Mouse (Mus musculus) MEL (cell line): ENCODE data around the gene Gm20388. TPM values are rescaled to one million over a fixed set of nuclear protein-coding genes. Genes with fewer than 3 reads are reported as not detected.

Experiments used
- DNase-seq: peaks from one replicate; pipeline ENCODE4 v3.0.0; 2011; ENCODE audit warnings: low read depth, low spot score
- H3K27ac ChIP-seq: 2 replicates; pipeline ENCODE4 v1.5.1; 2012; ENCODE audit warnings: low read depth, mild to moderate bottlenecking, control low read depth, low read length, moderate library complexity; ENCODE audit not compliant: control insufficient read depth
- H3K27me3 ChIP-seq, 2 experiments: fragments of 150-350 bp in 1 of 2; sonication (generic) in 1 of 2; 2 replicates each; pipeline ENCODE4 v1.6.1; 2012; ENCODE audit warnings: low read length in 2 of 2, mild to moderate bottlenecking in 2 of 2, improper control_type of control experiment in 1 of 2, moderate library complexity in 1 of 2; ENCODE audit not compliant: insufficient read depth in 2 of 2, control insufficient read depth in 1 of 2
- H3K36me3 ChIP-seq, 2 experiments: 2 replicates each; pipeline ENCODE4 v1.6.1; 2012 to 2014; ENCODE audit warnings: low read length in 2 of 2, improper control_type of control experiment in 1 of 2, inconsistent platforms in 1 of 2, mild to moderate bottlenecking in 1 of 2; ENCODE audit not compliant: insufficient read depth in 2 of 2, control insufficient read depth in 1 of 2
- H3K4me1 ChIP-seq, 2 experiments: fragments of 150-350 bp in 1 of 2; sonication (generic) in 1 of 2; 2 replicates each; pipeline ENCODE4 v1.6.1; 2012; ENCODE audit warnings: low read length in 2 of 2, improper control_type of control experiment in 1 of 2, mild to moderate bottlenecking in 1 of 2; ENCODE audit not compliant: insufficient read depth in 2 of 2, control insufficient read depth in 1 of 2
- H3K4me3 ChIP-seq, 2 experiments: fragments of 150-350 bp in 1 of 2; sonication (generic) in 1 of 2; 2 replicates each; pipeline ENCODE4 v1.5.1; 2012; ENCODE audit warnings: low read depth in 2 of 2, low read length in 2 of 2, mild to moderate bottlenecking in 2 of 2, moderate library complexity in 2 of 2, control low read depth in 1 of 2, improper control_type of control experiment in 1 of 2; ENCODE audit not compliant: control insufficient read depth in 1 of 2, insufficient read depth in 1 of 2
- H3K79me2 ChIP-seq: 2 replicates; pipeline ENCODE4 v1.6.1; 2012; ENCODE audit warnings: mild to moderate bottlenecking, low read length, moderate library complexity; ENCODE audit not compliant: control insufficient read depth, poor library complexity, insufficient read depth
- H3K9ac ChIP-seq: 2 replicates; pipeline ENCODE4 v1.6.1; 2012; ENCODE audit warnings: low read depth, mild to moderate bottlenecking, control low read depth, low read length, moderate library complexity; ENCODE audit not compliant: control insufficient read depth, poor library complexity, severe bottlenecking
- H3K9me3 ChIP-seq: fragments of 150-350 bp; sonication (generic); replicated peaks from 2 replicates; pipeline ENCODE4 v1.6.1; 2012; ENCODE audit warnings: mild to moderate bottlenecking, low read length, improper control_type of control experiment, moderate library complexity; ENCODE audit not compliant: insufficient read depth
- CHD1 ChIP-seq: IDR thresholded peaks from 2 replicates; pipeline ENCODE4 v1.6.1; 2012; ENCODE audit warnings: low read depth, mild to moderate bottlenecking, inconsistent platforms, low read length, improper control_type of control experiment
- CTCF ChIP-seq, 3 experiments: IDR thresholded peaks in 2 of 3; conservative IDR thresholded peaks in 1 of 3; 2 replicates each; pipeline ENCODE4 v1.5.1; 2011 to 2012; ENCODE audit warnings: low read length in 3 of 3, low read depth in 2 of 3, mild to moderate bottlenecking in 2 of 3, improper control_type of control experiment in 1 of 3, inconsistent platforms in 1 of 3, mixed read lengths in 1 of 3, moderate library complexity in 1 of 3; ENCODE audit not compliant: control insufficient read depth in 1 of 3, insufficient read depth in 1 of 3, poor library complexity in 1 of 3, severe bottlenecking in 1 of 3
- EP300 ChIP-seq, 2 experiments: IDR thresholded peaks; 2 replicates each; pipeline ENCODE4 v1.6.1; 2011; ENCODE audit warnings: improper control_type of control experiment in 2 of 2, low read length in 2 of 2, low read depth in 1 of 2, mild to moderate bottlenecking in 1 of 2
- JUND ChIP-seq: IDR thresholded peaks from 2 replicates; pipeline ENCODE4 v1.6.1; 2011; ENCODE audit warnings: low read depth, mild to moderate bottlenecking, improper control_type of control experiment, low read length
- MAX ChIP-seq: IDR thresholded peaks from 2 replicates; pipeline ENCODE4 v1.6.1; 2011; ENCODE audit warnings: low read length, improper control_type of control experiment
- MAZ ChIP-seq: IDR thresholded peaks from 2 replicates; pipeline ENCODE4 v1.6.1; 2012; ENCODE audit warnings: low read depth, mild to moderate bottlenecking, inconsistent platforms, low read length, improper control_type of control experiment
- MEF2A ChIP-seq: IDR thresholded peaks from 2 replicates; pipeline ENCODE4 v1.6.1; 2014; ENCODE audit warnings: low read depth, mild to moderate bottlenecking, inconsistent platforms, low read length, improper control_type of control experiment; ENCODE audit not compliant: poor library complexity, insufficient replicate concordance, severe bottlenecking; ENCODE audit errors: extremely low read depth
- MXI1 ChIP-seq: IDR thresholded peaks from 2 replicates; pipeline ENCODE4 v1.6.1; 2011; ENCODE audit warnings: mild to moderate bottlenecking, low read depth, low read length, improper control_type of control experiment
- MYC ChIP-seq: IDR thresholded peaks from 2 replicates; pipeline ENCODE4 v1.6.1; 2011; ENCODE audit warnings: low read depth, mild to moderate bottlenecking, low read length, improper control_type of control experiment, moderate library complexity
- POLR2AphosphoS2 ChIP-seq: IDR thresholded peaks from 2 replicates; pipeline ENCODE4 v1.6.1; 2011; ENCODE audit warnings: low read length, improper control_type of control experiment
- SIN3A ChIP-seq: IDR thresholded peaks from 2 replicates; pipeline ENCODE4 v1.6.1; 2012; ENCODE audit warnings: low read length, improper control_type of control experiment, inconsistent platforms
- SMC3 ChIP-seq: IDR thresholded peaks from 2 replicates; pipeline ENCODE4 v1.6.1; 2011; ENCODE audit warnings: low read depth, low read length, improper control_type of control experiment
- TAL1 ChIP-seq: IDR thresholded peaks from 2 replicates; pipeline ENCODE4 v1.6.1; 2012; ENCODE audit warnings: mild to moderate bottlenecking, inconsistent platforms, low read length, moderate library complexity, mixed read lengths
- USF1 ChIP-seq: IDR thresholded peaks from 2 replicates; pipeline ENCODE4 v1.6.1; 2014; ENCODE audit warnings: low read depth, mild to moderate bottlenecking, inconsistent platforms, low read length, improper control_type of control experiment, moderate library complexity
- polyA plus RNA-seq, 2 experiments: library from polyadenylated mRNA; stranded (reverse) in 1 of 2; unstranded in 1 of 2; fragments of >175 nt in 1 of 2; fragments of >200 nt in 1 of 2; gene quantifications; 2 replicates each; pipeline versions ENCODE4 v1.2.1 to v1.2.4; 2012; ENCODE audit warnings: low replicate concordance in 2 of 2, low read depth in 1 of 2; ENCODE audit not compliant: insufficient read length in 2 of 2, insufficient read depth in 1 of 2, missing spikeins in 1 of 2
- total RNA-seq: library from RNA; depleted of rRNA; stranded (reverse); fragments of 300-350 nt; gene quantifications from 2 replicates; pipeline ENCODE4 v1.2.3, GENCODE M21; 2012

The Gm20388 gene
- total and polyA plus RNA-seq, 3 experiments, result 11.1 to 17.8 TPM; not detected in 1

DNA sequence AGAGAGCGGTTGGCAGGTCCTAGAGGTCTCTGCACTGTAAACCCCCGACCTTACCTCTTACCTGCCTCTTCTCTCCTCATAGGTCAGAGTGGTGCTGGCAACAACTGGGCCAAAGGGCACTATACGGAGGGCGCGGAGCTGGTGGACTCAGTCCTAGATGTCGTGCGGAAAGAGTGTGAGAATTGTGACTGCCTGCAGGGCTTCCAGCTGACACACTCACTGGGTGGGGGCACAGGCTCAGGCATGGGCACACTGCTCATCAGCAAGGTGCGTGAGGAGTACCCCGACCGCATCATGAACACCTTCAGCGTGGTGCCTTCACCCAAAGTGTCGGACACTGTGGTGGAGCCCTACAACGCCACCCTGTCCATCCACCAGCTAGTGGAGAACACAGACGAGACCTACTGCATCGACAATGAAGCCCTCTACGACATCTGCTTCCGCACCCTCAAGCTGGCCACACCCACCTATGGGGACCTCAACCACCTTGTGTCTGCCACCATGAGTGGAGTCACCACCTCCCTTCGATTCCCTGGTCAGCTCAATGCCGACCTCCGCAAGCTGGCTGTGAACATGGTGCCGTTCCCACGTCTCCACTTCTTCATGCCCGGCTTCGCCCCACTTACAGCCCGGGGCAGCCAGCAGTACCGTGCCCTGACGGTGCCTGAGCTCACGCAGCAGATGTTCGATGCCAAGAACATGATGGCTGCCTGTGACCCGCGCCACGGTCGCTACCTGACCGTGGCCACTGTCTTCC, 3510.1 kb downstream of the Gm20388 start:
- peaks cover 4 to 14% of the 10 kb centered on the region in 2 experiments for H3K4me1 ChIP-seq
- H3K9ac ChIP-seq, result no peak overlapping the region

DNA sequence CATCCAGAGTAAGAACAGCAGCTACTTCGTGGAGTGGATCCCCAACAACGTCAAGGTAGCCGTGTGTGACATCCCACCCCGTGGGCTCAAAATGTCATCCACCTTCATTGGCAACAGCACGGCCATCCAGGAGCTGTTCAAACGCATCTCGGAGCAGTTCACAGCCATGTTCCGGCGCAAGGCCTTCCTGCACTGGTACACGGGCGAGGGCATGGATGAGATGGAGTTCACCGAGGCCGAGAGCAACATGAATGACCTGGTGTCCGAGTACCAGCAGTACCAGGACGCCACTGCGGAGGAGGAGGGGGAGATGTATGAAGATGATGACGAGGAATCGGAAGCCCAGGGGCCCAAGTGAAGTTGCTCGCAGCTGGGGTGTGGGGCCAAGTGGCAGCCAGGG, 3510.7 kb downstream of the Gm20388 start:
- H3K36me3 ChIP-seq, result peaks cover 0 to 6% of the 10 kb centered on the region in 2 experiments; a peak in 2 of 4 replicates
- DNase-seq, result no peak
- no peaks in the 10 kb centered on the region for H3K79me2 ChIP-seq
- no peaks in the 10 kb centered on the region for H3K27me3 ChIP-seq
- no peak overlapping the region for H3K27ac ChIP-seq
- H3K9ac ChIP-seq, result no peak overlapping the region
- H3K9me3 ChIP-seq, result no peaks in the 10 kb centered on the region
- TF ChIP-seq MAZ (no peak), MYC (no peak), MEF2A (no peak), CHD1 (no peak), MAX (no peak), JUND (no peak), CTCF (IDR thresholded peaks at IDR 0.05 in 2 of 3, conservative IDR thresholded peaks at IDR 0.05 in 1 of 3; ENCODE audit: control insufficient read depth in 1 of 3, insufficient read depth in 1 of 3, low read depth in 2 of 3, low read length in 3 of 3, poor library complexity in 1 of 3, severe bottlenecking in 1 of 3) (no peak), TAL1 (no peak), SIN3A (no peak), USF1 (no peak), SMC3 (no peak), MXI1 (no peak), EP300 (IDR thresholded peaks at IDR 0.05; ENCODE audit: low read depth in 1 of 2, low read length in 2 of 2) (no peak)
- no peak overlapping the region for H3K4me3 ChIP-seq
- H3K4me1 ChIP-seq, result peaks cover 4 to 13% of the 10 kb centered on the region in 2 experiments

More for the DNA sequence above, 3510.1 kb downstream of the Gm20388 start:
- no peak overlapping the region for H3K27ac ChIP-seq
- DNase-seq, result no peak
- no peaks in the 10 kb centered on the region for H3K9me3 ChIP-seq
- no peaks in the 10 kb centered on the region for H3K27me3 ChIP-seq
- H3K36me3 ChIP-seq, result peaks cover 0 to 7% of the 10 kb centered on the region in 2 experiments; a peak in 2 of 4 replicates
- no peak for TF ChIP-seq POLR2AphosphoS2
- no peaks in the 10 kb centered on the region for H3K79me2 ChIP-seq
- H3K4me3 ChIP-seq, result no peak overlapping the region
